Mouse (Mus musculus) liver, postnatal 0 days (tissue): Measurements from ENCODE around the gene Cbarp.

ENCODE experiments used
- CTCF ChIP-seq: sonication (generic); IDR thresholded peaks from 2 replicates; pipeline ENCODE4 v1.5.1; 2016; ENCODE audit warnings: antibody characterized with exemption, low read depth
- EP300 ChIP-seq: IDR thresholded peaks from 2 replicates; pipeline ENCODE4 v1.6.1; 2016; ENCODE audit warnings: antibody characterized with exemption, low read depth, mild to moderate bottlenecking

DNA sequence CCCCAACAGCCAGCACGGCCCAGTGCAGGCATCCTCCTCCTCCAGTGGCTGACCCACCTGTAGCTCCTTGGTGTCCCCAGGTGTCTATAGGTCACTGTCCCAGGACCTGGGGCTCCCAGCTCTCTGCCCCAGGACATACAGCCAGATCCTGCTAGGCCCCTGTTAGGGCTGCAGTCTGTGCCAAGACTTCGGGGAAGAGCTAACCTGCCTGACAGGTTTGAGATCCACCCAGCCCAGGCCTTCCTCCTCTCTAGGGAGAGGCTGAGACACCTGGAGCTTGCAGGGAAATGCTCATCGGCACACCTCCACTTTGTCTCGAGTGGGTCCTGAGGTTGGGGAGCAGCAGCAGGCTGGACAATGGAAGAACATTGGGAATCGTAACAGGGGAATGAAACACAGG is 34.7 kb downstream of the Cbarp start:
- TF ChIP-seq EP300 (no peak), CTCF (no peak)
